Mouse (Mus musculus) cerebellum, adult 18-20 months (tissue): ENCODE results near the gene Tas2r134.

Experiments
- DNase-seq, 2 experiments: peaks; one replicate each; pipeline ENCODE4 v3.0.0; 2021

Tas2r134 gene

DNA sequence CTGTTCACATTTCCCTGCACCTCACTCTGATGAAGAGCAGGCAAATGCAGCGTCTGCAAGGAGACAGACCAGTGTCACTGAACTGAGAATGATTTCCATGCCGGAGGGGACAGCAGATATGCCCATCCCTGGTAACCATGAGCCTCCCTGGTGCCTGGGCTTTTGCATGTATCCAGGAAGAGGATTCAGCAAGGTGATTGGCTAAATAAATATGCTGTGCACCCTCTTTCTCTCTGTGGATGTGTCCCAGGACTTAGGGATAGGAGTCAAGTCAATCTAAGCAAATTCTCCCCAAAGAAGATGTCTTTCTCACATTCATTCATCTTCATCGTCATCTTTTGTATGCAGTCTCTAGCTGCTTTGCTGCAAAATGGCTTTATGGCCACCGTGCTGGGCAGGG lies at the start of gene Tas2r134:
TSS of gene Tas2r134 (plus strand) at position 301 of the 400 bp plus-strand sequence.
- DNase-seq, result no peak

DNA sequence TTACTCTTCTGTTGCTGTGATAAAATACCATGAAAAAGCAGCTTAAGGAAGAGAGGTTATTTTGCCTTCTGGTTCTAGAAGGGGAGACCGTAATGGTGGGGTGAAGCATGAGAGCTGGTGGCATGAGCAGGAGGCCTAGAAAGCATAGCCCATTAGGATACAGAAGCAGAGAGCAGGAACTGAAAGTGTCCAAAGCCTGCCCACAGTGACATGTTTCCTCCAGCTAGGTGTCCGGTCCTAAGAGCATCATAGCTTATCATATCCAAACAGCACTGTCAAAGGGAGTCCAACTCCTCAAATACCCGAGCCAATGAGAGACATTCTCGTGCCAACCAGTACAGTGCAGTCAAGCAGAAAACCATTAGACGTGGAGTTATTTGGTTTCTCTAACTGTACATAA lies 47.5 kb upstream of the Tas2r134 start:
- no peak for DNase-seq

DNA sequence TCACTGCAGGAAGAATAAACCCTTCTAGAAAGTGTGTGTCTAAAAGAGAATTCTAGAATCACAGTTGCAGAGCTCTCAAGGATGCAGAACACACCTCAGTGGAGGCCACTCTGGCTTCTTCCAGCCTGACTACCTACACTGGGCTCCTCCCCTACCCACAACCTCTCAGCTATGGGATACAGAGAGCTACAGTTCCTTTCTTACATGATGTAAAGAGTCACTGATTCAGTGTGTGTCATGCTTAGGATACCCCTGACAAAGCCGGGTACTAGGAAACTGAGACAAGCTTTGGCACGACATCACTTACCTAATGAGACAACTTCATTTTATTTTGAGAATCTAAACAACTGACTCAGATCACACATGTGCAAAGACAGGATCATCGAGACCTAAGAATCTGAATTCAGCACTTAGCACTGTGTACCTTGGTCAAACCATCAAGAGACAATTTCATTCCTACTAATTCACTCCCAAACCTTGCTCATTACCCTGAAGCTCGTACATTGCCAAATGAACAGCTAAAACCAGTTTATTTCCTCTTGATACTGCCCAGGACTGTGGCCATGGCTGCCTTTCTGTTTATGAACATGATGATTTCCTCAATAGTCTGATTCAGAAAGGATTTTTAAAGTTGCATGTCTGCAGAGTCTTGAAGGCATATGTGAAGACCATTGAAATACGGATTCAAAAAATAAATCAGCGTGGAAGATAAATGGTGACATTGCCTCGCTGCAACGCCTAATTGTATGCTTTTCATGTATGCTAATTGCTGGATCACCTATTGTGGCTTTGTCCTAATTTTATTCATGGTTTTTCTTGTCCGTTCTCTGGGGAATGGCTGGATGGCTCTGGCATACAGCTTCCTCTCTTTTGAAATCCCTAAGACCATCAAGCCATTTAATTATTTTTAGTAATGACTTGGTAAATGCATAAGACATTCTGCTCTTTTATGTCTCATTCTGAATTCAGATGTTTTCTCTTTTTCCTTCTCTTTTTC lies 43.0 kb upstream of the Tas2r134 start:
- no peak for DNase-seq

DNA sequence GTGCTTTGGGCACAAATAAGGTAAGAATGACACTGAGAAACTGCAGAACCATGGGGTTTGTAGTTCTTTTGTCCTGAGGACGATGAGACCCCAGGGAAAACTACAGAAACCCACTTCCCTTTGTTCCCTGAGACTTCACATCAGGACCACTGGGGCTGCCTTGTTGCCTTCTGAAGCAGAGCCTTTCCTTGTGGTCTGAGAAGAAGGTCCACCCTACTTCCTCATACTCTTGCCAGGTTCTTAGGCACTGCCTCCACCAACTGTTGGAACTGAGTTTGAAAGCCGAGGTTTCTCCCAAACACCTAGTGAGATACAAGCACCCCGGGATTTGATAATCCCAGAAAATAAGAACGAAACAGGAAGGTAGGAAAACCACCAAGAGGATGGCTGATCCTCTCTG lies 39.0 kb upstream of the Tas2r134 start:
- no peak for DNase-seq

DNA sequence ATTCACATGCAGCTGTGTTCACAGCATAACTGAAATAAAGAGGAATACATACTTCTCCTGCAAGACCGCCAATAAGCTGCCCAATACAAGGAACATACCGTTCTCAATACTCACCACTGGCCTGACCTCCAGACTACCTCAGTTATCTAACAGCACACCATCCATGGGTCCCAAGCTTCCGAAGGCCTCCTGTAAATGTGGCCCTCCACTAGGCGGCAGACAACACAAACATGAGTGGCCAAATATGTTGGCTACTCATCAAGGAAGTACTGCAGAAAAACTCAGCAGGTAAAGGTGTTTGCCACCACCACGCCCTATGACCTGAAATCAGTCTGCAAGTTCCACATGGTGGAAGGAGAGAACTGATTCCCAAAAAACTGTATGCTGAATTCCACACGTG lies 38.4 kb upstream of the Tas2r134 start:
- no peak for DNase-seq

DNA sequence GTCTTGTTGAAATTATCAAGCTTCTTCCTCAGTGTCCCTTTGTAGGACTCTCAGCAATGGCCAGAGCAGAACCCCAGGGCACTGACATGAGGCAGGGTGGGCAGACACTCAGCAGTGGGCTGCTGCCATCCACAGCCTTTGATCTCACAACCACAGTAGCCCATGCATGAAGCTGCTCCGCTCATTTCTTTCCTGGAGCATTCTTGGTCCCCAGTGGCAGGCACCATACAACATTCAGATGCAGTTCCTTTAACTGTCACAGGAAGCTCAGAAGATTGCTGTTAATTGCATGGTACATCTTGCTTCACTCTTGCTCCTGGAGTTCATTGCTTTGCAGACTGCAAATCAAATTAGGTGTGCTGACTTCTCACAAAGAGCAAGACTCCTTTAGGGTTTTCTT lies 37.7 kb upstream of the Tas2r134 start:
- DNase-seq, result no peak

DNA sequence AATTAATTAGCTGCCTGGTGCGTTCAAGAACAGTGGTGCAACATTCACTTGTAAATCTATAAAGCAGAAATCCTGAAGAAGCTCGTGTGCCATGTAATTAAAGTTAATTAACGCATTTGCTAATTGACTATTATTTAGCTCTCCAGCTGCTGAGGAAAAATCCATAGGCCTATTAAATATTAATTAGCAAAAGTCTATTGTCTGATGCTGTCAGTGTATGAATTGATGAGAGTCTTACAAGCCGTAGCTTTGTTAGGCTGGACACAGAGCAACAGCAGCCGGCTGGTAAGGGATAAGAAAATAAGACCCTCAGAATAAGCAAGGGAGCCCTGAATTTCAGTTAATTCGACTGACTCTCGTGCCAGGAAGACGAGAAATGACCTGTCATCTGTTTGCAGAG lies 37.0 kb upstream of the Tas2r134 start:
- DNase-seq, result no peak

DNA sequence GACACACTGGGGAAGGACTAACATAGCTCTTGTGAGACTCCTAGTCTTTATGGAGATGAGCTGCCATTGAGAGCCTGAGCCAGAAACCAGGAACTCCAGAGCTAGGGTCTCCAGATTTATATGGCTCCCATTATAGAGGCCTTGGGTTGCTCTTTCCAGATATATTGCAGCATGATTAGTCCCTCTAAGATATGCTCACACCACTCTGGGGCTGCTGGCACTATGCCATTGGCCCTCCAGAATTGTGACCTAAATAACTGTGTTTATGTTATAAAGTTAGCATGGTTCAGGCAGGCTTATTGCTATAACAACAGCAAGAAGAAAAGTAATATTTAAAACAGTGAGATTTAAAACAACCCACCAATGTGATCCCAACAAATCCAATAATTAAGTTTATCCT lies 35.2 kb upstream of the Tas2r134 start:
- DNase-seq, result no peak

DNA sequence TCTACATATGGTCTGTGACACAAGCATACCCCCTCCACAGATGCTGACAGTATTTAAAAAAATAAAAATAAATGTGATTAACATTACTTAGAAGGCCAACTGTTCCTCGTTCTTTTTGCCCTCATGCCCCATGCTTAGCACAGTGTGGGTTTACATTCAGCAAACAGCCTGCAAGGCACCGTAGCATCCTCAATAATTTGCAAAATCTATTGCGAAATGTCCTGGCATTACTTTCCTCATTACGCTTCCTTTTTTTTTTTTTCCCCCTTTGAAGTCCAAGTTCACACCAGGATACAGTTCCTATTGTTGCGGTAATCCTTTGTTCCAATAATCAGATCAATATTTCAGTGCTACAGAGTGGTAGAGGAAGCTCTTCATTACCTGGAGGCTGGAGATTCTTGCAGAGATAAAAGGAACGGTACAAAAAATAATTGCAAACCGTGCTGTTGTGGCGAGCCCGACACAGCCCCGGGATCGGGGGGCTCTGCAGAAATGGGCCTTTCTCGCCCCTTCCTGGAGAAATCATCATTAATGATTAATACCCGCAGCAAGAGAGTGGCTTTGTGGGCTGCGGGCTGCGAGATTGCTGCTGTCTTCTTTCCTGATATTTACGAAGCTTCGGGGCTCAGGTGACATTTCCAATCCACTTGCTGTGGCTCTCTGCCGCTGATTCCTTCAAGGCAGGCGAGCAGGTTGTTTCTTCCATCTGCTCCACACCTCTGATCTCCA lies 27.7 kb upstream of the Tas2r134 start:
- peak in 1 of 2 experiments; percentile 3 for DNase-seq

DNA sequence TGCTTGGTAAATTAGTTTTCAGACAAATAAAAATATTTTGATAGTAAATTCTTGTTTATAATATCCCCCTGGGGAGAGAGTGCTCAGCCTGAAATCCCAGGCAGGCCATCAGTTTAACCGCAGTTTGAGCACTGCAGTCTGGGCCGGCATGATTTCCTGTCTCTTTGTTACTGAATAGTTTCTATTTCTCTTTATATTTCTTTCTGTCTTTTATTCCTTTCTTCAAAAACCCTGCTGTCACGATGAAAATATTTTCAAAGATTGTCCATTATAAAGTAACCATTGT lies 27.2 kb upstream of the Tas2r134 start:
- DNase-seq, result no peak

DNA sequence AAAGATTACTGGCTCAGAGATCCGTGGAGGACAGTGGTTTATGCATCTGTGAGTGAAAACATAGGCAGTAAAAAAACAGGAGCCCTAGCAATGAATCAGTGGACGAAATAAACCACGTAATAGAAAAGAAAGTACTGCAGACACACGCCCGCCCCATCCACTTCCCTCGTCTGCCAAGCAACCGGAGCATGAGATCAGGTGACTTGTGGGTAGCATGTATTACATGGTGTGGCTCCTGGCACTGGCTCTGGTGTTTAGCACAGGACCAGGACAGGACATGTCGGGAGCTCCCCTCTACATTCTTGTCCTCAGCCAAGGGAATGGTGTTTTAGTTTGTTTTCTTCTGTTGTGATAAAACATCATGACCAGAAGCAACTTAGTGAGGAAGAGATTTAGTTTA lies 26.4 kb upstream of the Tas2r134 start:
- no peak for DNase-seq

DNA sequence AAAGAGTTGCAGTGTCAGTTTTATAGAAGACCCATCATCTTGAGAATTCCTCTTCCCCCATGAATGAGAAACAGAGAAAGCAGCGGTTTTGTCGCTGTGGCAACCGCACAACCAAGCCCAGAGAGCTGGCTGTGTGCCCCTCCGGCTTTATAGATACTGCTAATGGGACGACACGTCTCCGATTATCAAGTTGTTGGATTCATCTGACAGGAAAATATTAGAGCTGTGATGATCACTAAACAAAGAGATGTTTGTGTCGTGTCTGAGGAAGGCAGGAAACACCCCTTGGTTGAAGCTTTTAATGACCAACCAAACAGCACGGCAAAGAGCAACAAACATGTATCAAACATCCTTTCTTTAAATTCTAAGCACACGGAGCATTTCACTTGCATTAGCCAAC lies 17.0 kb upstream of the Tas2r134 start:
- no peak for DNase-seq

DNA sequence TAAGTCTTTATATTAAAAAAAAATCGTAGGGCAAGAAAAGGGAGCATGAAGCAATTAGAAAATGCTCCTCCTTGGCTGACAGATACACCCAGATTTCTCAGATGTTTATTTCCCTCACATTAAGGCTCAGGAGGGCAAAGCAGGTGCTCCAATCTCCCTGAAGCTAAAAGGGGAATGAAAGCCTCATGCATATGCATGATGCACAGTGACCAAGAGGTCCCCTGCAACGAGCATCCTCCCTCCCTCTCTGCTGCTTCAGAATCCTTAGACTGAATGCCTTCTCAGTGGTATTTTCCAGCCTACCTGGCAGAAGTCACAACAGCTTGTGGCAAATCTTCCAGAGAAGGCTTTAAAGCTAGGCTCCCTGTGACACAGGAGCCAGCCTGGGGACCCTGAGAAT lies 16.4 kb upstream of the Tas2r134 start:
- DNase-seq, result no peak

DNA sequence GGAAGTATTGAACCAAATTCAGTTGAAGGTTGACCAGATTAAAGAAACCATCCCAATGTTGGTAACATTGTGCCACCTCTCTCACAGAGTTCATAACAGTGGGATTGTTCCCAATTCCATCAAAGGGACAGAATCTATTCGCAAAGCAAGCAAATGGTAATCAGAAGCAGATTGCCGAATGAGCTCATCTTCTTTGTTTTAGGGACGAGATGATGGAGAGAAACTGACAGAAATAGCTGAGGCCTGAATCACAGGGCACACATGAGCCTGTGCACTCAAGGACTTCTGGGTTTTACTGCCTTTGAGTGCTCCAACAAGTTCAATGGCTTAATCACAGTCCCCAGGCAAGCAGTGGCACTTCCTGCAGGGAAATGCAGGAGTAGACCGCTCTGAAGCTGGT lies 13.6 kb upstream of the Tas2r134 start:
- no peak for DNase-seq

DNA sequence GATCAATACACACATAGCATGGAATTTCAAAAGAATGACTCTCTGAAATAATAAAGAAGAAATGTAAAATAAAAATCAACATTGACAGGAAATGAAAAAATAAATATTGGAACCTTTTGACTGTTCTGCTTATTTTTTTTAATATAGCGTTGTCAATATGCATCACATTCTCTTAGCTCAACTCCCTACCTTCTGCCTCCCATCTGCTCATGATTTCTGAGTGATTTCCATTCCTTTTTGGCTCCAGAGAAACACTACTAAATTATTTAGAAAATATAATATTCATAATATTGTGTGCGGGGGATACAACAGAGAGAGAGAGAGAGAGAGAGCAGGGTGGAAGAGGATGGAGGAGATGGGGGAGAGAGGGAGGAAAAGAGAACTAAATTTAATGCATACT lies 5.4 kb upstream of the Tas2r134 start:
- no peak for DNase-seq

DNA sequence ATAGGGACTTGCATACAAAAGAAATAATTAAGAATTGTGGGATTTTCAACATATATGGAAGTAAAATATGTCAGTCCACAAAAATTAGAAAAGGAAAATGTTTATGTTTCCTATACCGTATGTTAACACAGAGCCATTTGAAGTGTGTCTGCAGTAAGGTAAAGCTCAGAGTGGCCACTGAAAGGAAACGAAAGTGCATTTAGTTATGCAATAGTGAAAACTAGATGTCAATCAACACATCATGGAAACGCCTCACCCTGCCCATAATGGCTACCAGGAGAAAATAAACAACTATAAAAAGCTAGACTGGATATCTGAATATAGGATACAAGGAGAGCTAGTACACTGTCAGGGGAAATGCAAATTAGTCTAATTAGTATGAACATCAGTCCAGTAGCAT lies 1.3 kb upstream of the Tas2r134 start:
- DNase-seq, result no peak

DNA sequence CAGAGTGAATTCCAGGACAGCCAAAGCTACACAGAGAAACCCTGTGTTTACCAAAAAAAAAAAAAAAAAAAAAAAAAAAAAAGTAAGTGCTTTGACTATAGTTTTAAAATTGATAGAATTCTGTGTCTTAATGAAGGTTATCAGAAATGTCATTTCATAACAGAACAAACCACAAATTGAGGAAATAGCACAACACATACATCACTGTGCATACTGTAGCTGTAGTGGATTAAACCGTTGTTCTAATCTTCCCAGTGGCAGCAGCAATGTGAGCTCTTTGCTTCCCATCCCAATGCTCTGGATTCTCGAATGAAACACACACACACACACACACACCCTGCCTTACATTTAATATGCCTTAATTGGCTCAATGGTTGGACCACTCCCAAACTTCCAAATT lies 4.1 kb downstream of the Tas2r134 start:
- DNase-seq, result no peak

DNA sequence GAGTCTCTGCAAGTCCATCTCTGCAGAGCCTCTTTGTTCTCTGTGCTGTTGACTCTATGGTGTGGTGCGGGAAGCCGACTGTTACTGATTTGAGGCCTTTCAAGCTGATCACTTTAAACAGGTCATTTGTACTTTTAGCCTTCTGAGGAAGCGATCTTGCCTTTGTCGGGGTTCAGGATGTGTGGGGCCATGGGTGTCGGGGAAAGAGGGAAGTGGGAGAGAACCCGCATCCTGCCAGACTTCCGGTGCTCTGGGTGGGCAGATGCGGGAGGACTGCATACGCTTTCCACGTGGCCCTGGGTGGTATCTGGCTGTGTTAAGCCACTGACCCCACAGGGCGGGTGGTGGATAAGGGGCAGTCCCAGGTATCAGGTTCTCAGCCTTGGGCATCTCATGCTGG lies 10.4 kb downstream of the Tas2r134 start:
- DNase-seq, result no peak

DNA sequence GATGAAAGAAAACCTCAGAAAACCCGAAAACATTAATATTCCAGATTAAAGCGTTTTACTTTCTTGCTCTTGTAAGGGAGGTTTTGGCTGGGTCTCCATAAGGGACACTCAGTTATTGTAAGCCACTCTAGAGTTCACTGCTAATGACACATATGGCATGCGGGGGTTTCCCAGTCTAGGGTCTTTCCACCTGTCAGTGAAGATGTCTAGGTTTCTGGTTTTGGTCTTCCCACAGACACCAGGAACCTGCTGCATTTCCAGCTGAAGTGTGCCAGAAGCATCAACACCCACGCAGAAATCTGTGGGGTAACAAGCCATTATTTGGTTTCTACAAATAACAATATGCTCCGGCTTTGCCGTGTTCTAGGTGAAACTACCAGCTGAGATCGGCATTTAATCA lies 14.3 kb downstream of the Tas2r134 start:
- no peak for DNase-seq

DNA sequence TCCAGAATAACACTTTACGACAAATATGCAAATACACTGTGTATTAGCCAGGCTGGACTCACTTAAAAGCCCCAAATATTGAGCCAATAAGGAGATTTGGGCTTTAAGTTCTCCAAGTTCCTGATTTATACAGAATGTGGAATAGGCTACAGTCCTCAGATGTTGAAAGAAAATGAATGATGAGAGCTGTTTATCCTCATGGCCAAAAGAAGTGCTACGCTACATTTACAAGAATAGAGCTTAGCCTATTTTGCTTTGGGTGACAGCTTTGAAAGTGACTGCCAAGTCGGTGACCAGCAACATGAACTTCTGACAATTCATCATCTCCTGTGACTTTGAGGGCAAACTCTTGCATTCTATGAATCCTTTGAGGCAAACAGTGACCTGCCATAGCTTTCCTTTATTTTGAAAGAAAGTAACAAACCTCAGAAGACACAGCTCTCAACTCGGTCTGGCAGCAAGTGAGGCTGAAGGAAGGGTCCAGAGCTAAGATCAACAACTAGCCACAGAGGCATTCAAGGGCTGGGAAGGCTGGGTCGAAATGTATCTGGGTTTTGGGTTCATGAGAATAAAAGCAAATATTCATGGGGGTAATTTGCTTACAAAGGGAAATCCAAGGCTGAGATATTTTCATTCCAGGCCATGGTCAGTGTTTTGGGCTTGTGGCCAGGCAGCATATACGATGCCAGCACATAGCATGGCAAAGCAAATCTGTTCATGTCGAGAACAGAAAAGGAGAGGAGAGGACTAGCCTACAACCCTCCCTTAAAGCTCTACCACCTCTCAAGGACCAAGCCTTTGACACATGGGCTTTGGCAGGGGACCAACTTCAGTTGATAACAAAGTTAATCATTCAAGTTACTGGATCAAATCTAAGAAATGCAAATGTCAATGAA lies 16.2 kb downstream of the Tas2r134 start:
- no peak for DNase-seq

DNA sequence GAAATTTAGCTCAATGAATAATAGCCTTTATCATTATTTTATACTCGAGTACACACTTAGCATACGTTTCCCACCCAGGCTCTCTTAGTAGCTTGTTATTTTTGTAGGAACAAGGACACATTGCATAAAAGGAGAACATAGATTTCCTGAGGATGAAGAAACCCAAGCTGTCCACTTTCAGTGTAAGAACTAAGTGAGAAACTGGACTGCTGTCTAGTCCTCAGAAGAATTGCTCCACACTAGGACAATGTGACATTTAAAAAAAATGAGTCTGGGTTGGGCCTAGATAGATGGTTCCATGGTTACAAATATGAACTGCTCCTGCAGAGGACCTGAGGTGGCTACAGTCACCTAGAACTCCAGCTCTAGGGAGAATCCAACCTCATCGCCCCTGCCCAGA lies 20.7 kb downstream of the Tas2r134 start:
- no peak for DNase-seq

DNA sequence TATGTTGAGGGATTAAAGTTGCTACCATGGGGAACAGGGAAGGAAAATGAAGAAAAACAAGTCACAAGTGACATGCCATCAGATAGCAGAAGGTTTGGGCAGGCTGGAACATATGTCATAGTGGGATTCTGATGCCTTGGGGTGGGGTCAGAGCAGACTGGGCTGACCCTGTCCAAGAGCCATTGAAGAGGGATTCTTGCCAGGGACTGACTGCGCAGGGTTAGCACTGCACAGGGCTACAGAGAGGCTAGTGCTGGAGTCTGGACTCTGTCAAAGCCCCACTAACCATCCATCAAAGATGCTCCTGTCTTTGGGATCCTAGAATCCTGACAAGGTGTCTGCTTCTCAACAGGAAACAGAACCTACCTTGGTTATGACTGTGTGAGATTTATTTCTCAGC lies 22.6 kb downstream of the Tas2r134 start:
- DNase-seq, result no peak

DNA sequence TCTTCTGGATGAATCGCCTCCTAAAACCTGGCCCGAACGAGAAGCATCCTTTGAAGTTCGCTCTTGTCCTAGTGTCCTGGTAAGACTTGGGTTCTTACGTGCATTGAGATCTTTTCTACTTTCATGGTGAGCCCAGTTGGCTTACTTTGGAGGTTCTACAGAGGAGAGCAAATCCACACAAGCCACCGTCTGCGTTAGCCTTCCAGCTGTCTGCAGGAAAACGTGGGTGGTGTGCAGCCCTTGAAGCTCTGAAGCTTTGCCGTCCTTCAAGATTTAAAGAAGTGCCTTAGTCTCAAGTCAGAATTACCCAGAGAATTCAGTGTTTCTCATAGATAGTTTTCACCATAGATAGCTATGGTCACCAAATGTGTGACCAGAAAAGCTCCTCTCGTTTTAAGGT lies 24.8 kb downstream of the Tas2r134 start:
- DNase-seq, result no peak
